In genomic region chr4:129334677-129335215, GRCm38 (mm10) we compare ENCODE assay signal across 8 mouse cellular contexts. TPM values are rescaled to one million over a fixed set of nuclear protein-coding genes. Genes with fewer than 3 reads are reported as not detected.
DNase-seq lines count a peak whose midpoint lies in the region; ATAC-seq and TF ChIP-seq lines count a peak whose summit lies in the region.

No protein-coding gene starts in this region.

- under 1% methylated on average over 62 of the region's 62 CpGs for WGBS in heart, embryonic 11.5 days (ENCODE audit: insufficient replicate concordance)
- WGBS in embryonic facial prominence, embryonic 14.5 days = 0% methylated on average over 32 of the region's 62 CpGs
- under 1% methylated on average over 61 of the region's 62 CpGs for WGBS in midbrain, embryonic 15.5 days

- peaks cover 10% of the 10 kb centered on the region for H3K4me1 ChIP-seq in heart, embryonic 11.5 days (ENCODE audit: control insufficient read depth, insufficient read depth, low read length)
- no peaks in the 10 kb centered on the region for H3K4me1 ChIP-seq in ES-Bruce4 (ENCODE audit: control insufficient read depth, insufficient read depth, low read length)
- peaks cover 29% of the 10 kb centered on the region for H3K4me1 ChIP-seq in embryonic facial prominence, embryonic 14.5 days (ENCODE audit: control insufficient read depth, insufficient read depth, low read length)
- peaks cover 48% of the 10 kb centered on the region for H3K4me1 ChIP-seq in midbrain, embryonic 15.5 days

- peak overlapping the region; percentile 87 for H3K9ac ChIP-seq in heart, embryonic 11.5 days (ENCODE audit: low read depth, low read length)
- peak overlapping the region; percentile 96 for H3K9ac ChIP-seq in ES-Bruce4 (ENCODE audit: low read depth, poor library complexity, severe bottlenecking)
- H3K9ac ChIP-seq in embryonic facial prominence, embryonic 14.5 days (ENCODE audit: low read depth, low read length) = peak overlapping the region; percentile 97
- H3K9ac ChIP-seq in midbrain, embryonic 15.5 days = peak overlapping the region; percentile 97

- no peaks in the 10 kb centered on the region for H3K9me3 ChIP-seq in heart, embryonic 11.5 days (replicated peaks; ENCODE audit: control insufficient read depth, low read length)
- H3K9me3 ChIP-seq in ES-Bruce4 (replicated peaks; ENCODE audit: control insufficient read depth, insufficient read depth, low read length, poor library complexity, severe bottlenecking) = no peaks in the 10 kb centered on the region
- H3K9me3 ChIP-seq in embryonic facial prominence, embryonic 14.5 days (ENCODE audit: control insufficient read depth, low read length) = no peaks in the 10 kb centered on the region
- H3K9me3 ChIP-seq in midbrain, embryonic 15.5 days = no peaks in the 10 kb centered on the region

- TF ChIP-seq EP300 in ES-Bruce4 (IDR thresholded peaks at IDR 0.05; ENCODE audit: insufficient read depth, low read depth, low read length) = no peak

- H3K36me3 ChIP-seq in heart, embryonic 11.5 days (ENCODE audit: control insufficient read depth, insufficient read depth, low read length) = peaks cover 16% of the 10 kb centered on the region; the same call in 1 of the 2 replicates
- peaks cover 39% of the 10 kb centered on the region for H3K36me3 ChIP-seq in ES-Bruce4 (ENCODE audit: control insufficient read depth, insufficient read depth, low read length, poor library complexity, severe bottlenecking)
- H3K36me3 ChIP-seq in embryonic facial prominence, embryonic 14.5 days (ENCODE audit: control insufficient read depth, insufficient read depth, low read length) = peaks cover 42% of the 10 kb centered on the region
- H3K36me3 ChIP-seq in midbrain, embryonic 15.5 days (replicated peaks) = no peaks in the 10 kb centered on the region

- ATAC-seq in heart, embryonic 11.5 days (replicated peaks; ENCODE audit: insufficient number of reproducible peaks, low FRiP score, low TSS enrichment) = peak; percentile 46
- peak; percentile 3 for ATAC-seq in embryonic facial prominence, embryonic 14.5 days (ENCODE audit: low read depth)
- peak; percentile 7 for ATAC-seq in inflammation-experienced regulatory T-cells, adult 6 months
- no peak for ATAC-seq in midbrain, embryonic 15.5 days (replicated peaks)

- TF ChIP-seq CTCF in ES-Bruce4 (IDR thresholded peaks at IDR 0.05; ENCODE audit: low read depth, low read length) = no peak

- H3K27ac ChIP-seq in heart, embryonic 11.5 days (ENCODE audit: low read depth, low read length) = peak overlapping the region; percentile 92
- H3K27ac ChIP-seq in ES-Bruce4 (ENCODE audit: insufficient read depth, low read length) = peak overlapping the region; percentile 22
- peak overlapping the region; percentile 96 for H3K27ac ChIP-seq in embryonic facial prominence, embryonic 14.5 days (replicated peaks; ENCODE audit: low read depth, low read length)
- peak overlapping the region; percentile 98 for H3K27ac ChIP-seq in midbrain, embryonic 15.5 days

- peak overlapping the region; percentile 74 for H3K4me2 ChIP-seq in heart, embryonic 11.5 days
- H3K4me2 ChIP-seq in embryonic facial prominence, embryonic 14.5 days (ENCODE audit: low read depth, low read length) = peak overlapping the region; percentile 61
- H3K4me2 ChIP-seq in midbrain, embryonic 15.5 days = peak overlapping the region; percentile 70

- no peak for TF ChIP-seq POLR2A in ES-Bruce4 (IDR thresholded peaks at IDR 0.05; ENCODE audit: insufficient read depth, low read length)

- no peaks in the 10 kb centered on the region for H3K27me3 ChIP-seq in heart, embryonic 11.5 days (ENCODE audit: control insufficient read depth, insufficient read depth, low read length)
- no peaks in the 10 kb centered on the region for H3K27me3 ChIP-seq in ES-Bruce4 (ENCODE audit: control insufficient read depth, insufficient read depth, low read length, poor library complexity, severe bottlenecking)
- H3K27me3 ChIP-seq in embryonic facial prominence, embryonic 14.5 days (replicated peaks; ENCODE audit: control insufficient read depth, insufficient read depth, low read length) = no peaks in the 10 kb centered on the region
- H3K27me3 ChIP-seq in midbrain, embryonic 15.5 days (replicated peaks) = no peaks in the 10 kb centered on the region

- DNase-seq in heart, adult 18-20 months = no peak
- no peak for DNase-seq in embryonic facial prominence, embryonic 14.5 days (ENCODE audit: low spot score)
- DNase-seq in thymus, postnatal 25 days = no peak
- DNase-seq in frontal cortex, postnatal 10 days (ENCODE audit: low spot score in 2 of 2) = no peak

- peak overlapping the region; percentile 77 for H3K4me3 ChIP-seq in heart, embryonic 11.5 days (ENCODE audit: low read depth, low read length)
- peak overlapping the region; percentile 93 for H3K4me3 ChIP-seq in ES-Bruce4 (ENCODE audit: low read depth, low read length)
- peak overlapping the region; percentile 94 for H3K4me3 ChIP-seq in embryonic facial prominence, embryonic 14.5 days (ENCODE audit: low read depth, low read length)
- peak overlapping the region; percentile 99 for H3K4me3 ChIP-seq in midbrain, embryonic 15.5 days

RNA-seq across cellular contexts. Expression of gene Rbbp4, which starts 0.4 kb away (rescaled TPM):
- 319 and 337 TPM in 2 replicates for polyA plus RNA-seq in heart, embryonic 11.5 days (2014; fragmentation: Nextera tagmentation; extraction: Ambion mirVana)
- 10 to 100 TPM; 74.1 to 78.0 TPM for total RNA-seq in heart, adult 18-20 months (2021)
- 375 and 419 TPM in 2 replicates for polyA plus RNA-seq in ES-Bruce4 (2011; ENCODE audit: insufficient read depth, insufficient read length, low read depth, missing spikeins)
- polyA plus RNA-seq in embryonic facial prominence, embryonic 14.5 days (2014; fragmentation: Nextera tagmentation; extraction: Ambion mirVana) = 304 and 320 TPM in 2 replicates
- polyA plus RNA-seq in inflammation-experienced regulatory T-cells, adult 6 months (2017; shearing (Covaris generic)) = 100 to 1,000 TPM; 289 to 492 (median 352) TPM
- 260 and 271 TPM in 2 replicates for polyA plus RNA-seq in midbrain, embryonic 15.5 days (2015; fragmentation: Nextera tagmentation; extraction: Ambion mirVana)

RNA-seq across cellular contexts. Expression of gene Zbtb8os, which starts 0.7 kb away (rescaled TPM):
- polyA plus RNA-seq in heart, embryonic 11.5 days (2014; fragmentation: Nextera tagmentation; extraction: Ambion mirVana) = 54.4 and 56.5 TPM in 2 replicates
- 10 to 100 TPM; 22.4 to 30.2 TPM for total RNA-seq in heart, adult 18-20 months (2021)
- 138 and 146 TPM in 2 replicates for polyA plus RNA-seq in ES-Bruce4 (2011; ENCODE audit: insufficient read depth, insufficient read length, low read depth, missing spikeins)
- 37.1 and 45.0 TPM in 2 replicates for polyA plus RNA-seq in embryonic facial prominence, embryonic 14.5 days (2014; fragmentation: Nextera tagmentation; extraction: Ambion mirVana)
- polyA plus RNA-seq in inflammation-experienced regulatory T-cells, adult 6 months (2017; shearing (Covaris generic)) = 100 to 1,000 TPM; 103 to 158 (median 113) TPM
- polyA plus RNA-seq in midbrain, embryonic 15.5 days (2015; fragmentation: Nextera tagmentation; extraction: Ambion mirVana) = 19.9 and 21.1 TPM in 2 replicates

RNA-seq across cellular contexts. Expression of gene Zbtb8a, which starts 43.2 kb away (rescaled TPM):
- 7.7 and 7.9 TPM in 2 replicates for polyA plus RNA-seq in heart, embryonic 11.5 days (2014; fragmentation: Nextera tagmentation; extraction: Ambion mirVana)
- total RNA-seq in heart, adult 18-20 months (2021) = 1 to 10 TPM; 2.9 to 3.0 TPM
- 20.7 and 21.1 TPM in 2 replicates for polyA plus RNA-seq in ES-Bruce4 (2011; ENCODE audit: insufficient read depth, insufficient read length, low read depth, missing spikeins)
- 4.6 and 4.9 TPM in 2 replicates for polyA plus RNA-seq in embryonic facial prominence, embryonic 14.5 days (2014; fragmentation: Nextera tagmentation; extraction: Ambion mirVana)
- 1 to 10 TPM; 3.0 to 6.6 (median 5.8) TPM for polyA plus RNA-seq in inflammation-experienced regulatory T-cells, adult 6 months (2017; shearing (Covaris generic))
- 20.4 and 21.5 TPM in 2 replicates for polyA plus RNA-seq in midbrain, embryonic 15.5 days (2015; fragmentation: Nextera tagmentation; extraction: Ambion mirVana)

RNA-seq across cellular contexts. Expression of gene Sync, which starts 47.3 kb away (rescaled TPM):
- 0.56 and 1.2 TPM in 2 replicates for polyA plus RNA-seq in heart, embryonic 11.5 days (2014; fragmentation: Nextera tagmentation; extraction: Ambion mirVana)
- total RNA-seq in heart, adult 18-20 months (2021) = 10 to 100 TPM; 18.9 to 24.9 TPM
- polyA plus RNA-seq in ES-Bruce4 (2011; ENCODE audit: insufficient read depth, insufficient read length, low read depth, missing spikeins) = 0.87 and 0.90 TPM in 2 replicates
- 7.9 and 11.7 TPM in 2 replicates for polyA plus RNA-seq in embryonic facial prominence, embryonic 14.5 days (2014; fragmentation: Nextera tagmentation; extraction: Ambion mirVana)
- polyA plus RNA-seq in inflammation-experienced regulatory T-cells, adult 6 months (2017; shearing (Covaris generic)) = under 1 TPM; 0.45 to 0.49 (median 0.47) TPM
- polyA plus RNA-seq in midbrain, embryonic 15.5 days (2015; fragmentation: Nextera tagmentation; extraction: Ambion mirVana) = 0.50 and 0.86 TPM in 2 replicates

Comparison
In these comparisons a context has a peak if more than half of its experiments do, and no peak if none do; other contexts are left out.
1. H3K27ac ChIP-seq: peak in every context shown above with its lines; median percentile 98 in midbrain, embryonic 15.5 days; 96 in embryonic facial prominence, embryonic 14.5 days; 92 in heart, embryonic 11.5 days; 22 in ES-Bruce4.